Mouse (Mus musculus): ENCODE measurements around the gene Tmem182.

- TF ChIP-seq CTCF (IDR thresholded peaks at IDR 0.05) (no peak), EP300 (IDR thresholded peaks at IDR 0.05) (no peak)
Measured at GRCm38 (mm10) chr1:40769331-40769894, 36.0 kb upstream of the Tmem182 start.
